Comparison of ENCODE assay signal across 15 mouse cellular contexts in genomic region chr6:91346906-91347156, GRCm38 (mm10).
A peak's percentile ranks its signal among the peaks of the same experiment; 100 is the strongest.
DNase-seq lines count a peak whose midpoint lies in the region; ATAC-seq and TF ChIP-seq lines count a peak whose summit lies in the region.
"Had no signal": no experiment of that assay in that cellular context is flagged by ENCODE, and none has a peak within 500 bp of the region (broad histone marks: within the 10 kb centered on the region; RNA-seq: fewer than 3 reads in every experiment).

No protein-coding gene starts in this region.

- no peak for ATAC-seq in forebrain, embryonic 12.5 days (ENCODE audit: low FRiP score)
- ATAC-seq in hindbrain, embryonic 15.5 days (ENCODE audit: low FRiP score, low read depth), result no peak
- no peak for ATAC-seq in neural tube, embryonic 12.5 days (ENCODE audit: low FRiP score, low read depth)
- ATAC-seq: inflammation-experienced regulatory T-cells, adult 6 months had no signal

- TF ChIP-seq CTCF in kidney, adult 2 months (conservative IDR thresholded peaks at IDR 0.05; ENCODE audit: insufficient read depth, insufficient read length, low read depth, low read length), result no peak

- no peak for TF ChIP-seq POLR2A in kidney, adult 2 months (IDR thresholded peaks at IDR 0.05; ENCODE audit: low read depth, low read length)

- H3K36me3 ChIP-seq in forebrain, embryonic 12.5 days (replicated peaks), result no peaks in the 10 kb centered on the region
- no peaks in the 10 kb centered on the region for H3K36me3 ChIP-seq in hindbrain, embryonic 15.5 days
- H3K36me3 ChIP-seq in neural tube, embryonic 12.5 days, result no peaks in the 10 kb centered on the region
- H3K36me3 ChIP-seq in kidney, adult 2 months (ENCODE audit: control insufficient read depth, insufficient read depth, low read length), result no peaks in the 10 kb centered on the region
- H3K36me3 ChIP-seq: heart, embryonic 13.5 days had no signal

- H3K4me2 ChIP-seq in forebrain, embryonic 12.5 days, result no peak overlapping the region
- H3K4me2 ChIP-seq in hindbrain, embryonic 15.5 days, result no peak overlapping the region
- no peak overlapping the region for H3K4me2 ChIP-seq in neural tube, embryonic 12.5 days (replicated peaks)
- H3K4me2 ChIP-seq: heart, embryonic 13.5 days; liver, embryonic 11.5 days had no signal

- no peak overlapping the region for H3K4me3 ChIP-seq in forebrain, embryonic 12.5 days (replicated peaks)
- H3K4me3 ChIP-seq in hindbrain, embryonic 15.5 days, result no peak overlapping the region
- no peak overlapping the region for H3K4me3 ChIP-seq in neural tube, embryonic 12.5 days
- no peak overlapping the region for H3K4me3 ChIP-seq in kidney, adult 2 months (ENCODE audit: insufficient read depth, low read depth, low read length)
- H3K4me3 ChIP-seq: heart, embryonic 13.5 days had no signal

- WGBS in forebrain, embryonic 12.5 days, result 7% methylated on average over 3 of the region's 3 CpGs
- WGBS in hindbrain, embryonic 15.5 days, result 24% methylated on average over 3 of the region's 3 CpGs
- 20% methylated on average over 3 of the region's 3 CpGs for WGBS in neural tube, embryonic 12.5 days
- WGBS in kidney, adult 2 months, result 51% methylated on average over 3 of the region's 3 CpGs

- peak overlapping the region; percentile 94 for H3K27ac ChIP-seq in forebrain, embryonic 12.5 days
- peak overlapping the region; percentile 74 for H3K27ac ChIP-seq in hindbrain, embryonic 15.5 days (replicated peaks)
- H3K27ac ChIP-seq in neural tube, embryonic 12.5 days, result peak overlapping the region; percentile 44; the same call in 1 of the 2 replicates
- no peak overlapping the region for H3K27ac ChIP-seq in kidney, adult 2 months (ENCODE audit: insufficient read depth, low read depth, low read length)
- H3K27ac ChIP-seq: heart, embryonic 13.5 days had no signal

- H3K9me3 ChIP-seq in forebrain, embryonic 12.5 days, result no peaks in the 10 kb centered on the region
- no peaks in the 10 kb centered on the region for H3K9me3 ChIP-seq in hindbrain, embryonic 15.5 days
- H3K9me3 ChIP-seq in neural tube, embryonic 12.5 days, result no peaks in the 10 kb centered on the region
- H3K9me3 ChIP-seq: heart, embryonic 13.5 days had no signal

- H3K9ac ChIP-seq in forebrain, embryonic 12.5 days, result no peak overlapping the region; the same call in 1 of the 2 replicates
- no peak overlapping the region for H3K9ac ChIP-seq in hindbrain, embryonic 15.5 days
- H3K9ac ChIP-seq in neural tube, embryonic 12.5 days, result no peak overlapping the region
- H3K9ac ChIP-seq: heart, embryonic 13.5 days had no signal

- peak; percentile 48 to 56 for DNase-seq in layer of hippocampus, postnatal 10 days (ENCODE audit: low spot score in 2 of 2)
- no peak for DNase-seq in layer of hippocampus, postnatal 25 days (ENCODE audit: extremely low spot score in 1 of 2, low spot score in 1 of 2)
- no peak for DNase-seq in kidney, adult 2 months
- DNase-seq in right cerebral cortex, adult 18-20 months, result no peak
- no peak for DNase-seq in thymus, postnatal 4 days
- DNase-seq: adrenal gland, postnatal 25 days; kidney, postnatal 10 days; lung, postnatal 10 days; thymus, adult 18-20 months had no signal

- peaks cover 65% of the 10 kb centered on the region for H3K4me1 ChIP-seq in forebrain, embryonic 12.5 days
- H3K4me1 ChIP-seq in hindbrain, embryonic 15.5 days (replicated peaks), result peaks cover 44% of the 10 kb centered on the region
- H3K4me1 ChIP-seq in neural tube, embryonic 12.5 days, result peaks cover 64% of the 10 kb centered on the region
- no peaks in the 10 kb centered on the region for H3K4me1 ChIP-seq in kidney, adult 2 months (ENCODE audit: control insufficient read depth, insufficient read depth, low read length)
- H3K4me1 ChIP-seq: heart, embryonic 13.5 days had no signal

- H3K27me3 ChIP-seq in forebrain, embryonic 12.5 days, result no peaks in the 10 kb centered on the region
- H3K27me3 ChIP-seq in hindbrain, embryonic 15.5 days, result no peaks in the 10 kb centered on the region
- H3K27me3 ChIP-seq in neural tube, embryonic 12.5 days (replicated peaks), result no peaks in the 10 kb centered on the region
- H3K27me3 ChIP-seq in kidney, adult 2 months (replicated peaks; ENCODE audit: control insufficient read depth, insufficient read depth, low read length), result no peaks in the 10 kb centered on the region

Comparison
In these comparisons a context has a peak if more than half of its experiments do, and no peak if none do; other contexts are left out.
1. DNase-seq: peak in layer of hippocampus, postnatal 10 days (2 of 2); none in layer of hippocampus, postnatal 25 days (0 of 2), kidney, adult 2 months (single experiment), right cerebral cortex, adult 18-20 months (single experiment) and thymus, postnatal 4 days (single experiment).